Mouse (Mus musculus): ENCODE measurements at regions not wholly inside any gene's neighbourhood (a gene's known extent, or its start where the extent isn't known, plus 50 kb on each side); places are given as distances from the start of the nearest gene placed in this dataset.

- 87% methylated on average over 4 of the region's 4 CpGs for WGBS (ENCODE audit: insufficient replicate concordance)
- no peaks in the 10 kb centered on the region for H3K9me3 ChIP-seq (ENCODE audit: low read length)
- H3K4me3 ChIP-seq (ENCODE audit: low read depth, low read length) = no peak overlapping the region
- H3K27ac ChIP-seq (ENCODE audit: low read depth) = no peak overlapping the region
- no peaks in the 10 kb centered on the region for H3K27me3 ChIP-seq (ENCODE audit: insufficient read depth, low read length)
- H3K9ac ChIP-seq (replicated peaks) = no peak overlapping the region
- DNase-seq = no peak
- no peak for ATAC-seq
- H3K4me1 ChIP-seq (ENCODE audit: insufficient read depth) = no peaks in the 10 kb centered on the region
- no peaks in the 10 kb centered on the region for H3K36me3 ChIP-seq (replicated peaks; ENCODE audit: insufficient read depth, low read length)
- H3K4me2 ChIP-seq (ENCODE audit: low read depth, low read length) = no peak overlapping the region
- TF ChIP-seq EP300 (IDR thresholded peaks at IDR 0.05; ENCODE audit: low read depth) = no peak
- TF ChIP-seq CTCF (IDR thresholded peaks at IDR 0.05; ENCODE audit: low read depth) = no peak
These were observed 79.3 kb upstream of the Pam start for GRCm38 (mm10) chr1:98174811-98175132.

- Histone ChIP-seq H3K9me3 (ENCODE audit: low read length) (no peaks in the 10 kb centered on the region), H3K36me3 (replicated peaks; ENCODE audit: insufficient read depth, low read length) (no peaks in the 10 kb centered on the region), H3K9ac (replicated peaks) (no peak overlapping the region), H3K4me3 (ENCODE audit: low read depth, low read length) (no peak overlapping the region), H3K4me1 (ENCODE audit: insufficient read depth) (no peaks in the 10 kb centered on the region), H3K27me3 (ENCODE audit: insufficient read depth, low read length) (no peaks in the 10 kb centered on the region), H3K27ac (ENCODE audit: low read depth) (no peak overlapping the region), H3K4me2 (ENCODE audit: low read depth, low read length) (no peak overlapping the region)
- DNase-seq (no peak), ATAC-seq (no peak)
- WGBS (ENCODE audit: insufficient replicate concordance) = 82% methylated on average over 11 of the region's 11 CpGs
- TF ChIP-seq EP300 (IDR thresholded peaks at IDR 0.05; ENCODE audit: low read depth) = no peak
- TF ChIP-seq CTCF (IDR thresholded peaks at IDR 0.05; ENCODE audit: low read depth) = no peak
These were observed 78.7 kb upstream of the Pam start for GRCm38 (mm10) chr1:98173907-98174810.

- ATAC-seq = no peak
- Histone ChIP-seq H3K9ac (replicated peaks) (no peak overlapping the region), H3K4me3 (ENCODE audit: low read depth, low read length) (no peak overlapping the region), H3K4me2 (ENCODE audit: low read depth, low read length) (no peak overlapping the region), H3K27ac (ENCODE audit: low read depth) (no peak overlapping the region), H3K4me1 (ENCODE audit: insufficient read depth) (no peaks in the 10 kb centered on the region), H3K36me3 (replicated peaks; ENCODE audit: insufficient read depth, low read length) (no peaks in the 10 kb centered on the region), H3K9me3 (ENCODE audit: low read length) (no peaks in the 10 kb centered on the region), H3K27me3 (ENCODE audit: insufficient read depth, low read length) (no peaks in the 10 kb centered on the region)
- TF ChIP-seq EP300 (IDR thresholded peaks at IDR 0.05; ENCODE audit: low read depth) = no peak
- TF ChIP-seq CTCF (IDR thresholded peaks at IDR 0.05; ENCODE audit: low read depth) = no peak
- DNase-seq = no peak
- 81% methylated on average over 2 of the region's 2 CpGs for WGBS (ENCODE audit: insufficient replicate concordance)
These were observed 78.0 kb upstream of the Pam start for GRCm38 (mm10) chr1:98173431-98173830.

- Histone ChIP-seq H3K4me1 (ENCODE audit: insufficient read depth) (no peaks in the 10 kb centered on the region), H3K27me3 (ENCODE audit: insufficient read depth, low read length) (no peaks in the 10 kb centered on the region), H3K9ac (replicated peaks) (no peak overlapping the region), H3K9me3 (ENCODE audit: low read length) (no peaks in the 10 kb centered on the region), H3K36me3 (replicated peaks; ENCODE audit: insufficient read depth, low read length) (no peaks in the 10 kb centered on the region), H3K4me2 (ENCODE audit: low read depth, low read length) (no peak overlapping the region), H3K27ac (ENCODE audit: low read depth) (no peak overlapping the region), H3K4me3 (ENCODE audit: low read depth, low read length) (no peak overlapping the region)
- whole genome bisulfite sequencing (ENCODE audit: insufficient replicate concordance) = 73% methylated on average over 2 of the region's 2 CpGs
- DNase-seq (no peak), ATAC-seq (no peak)
- TF ChIP-seq CTCF (IDR thresholded peaks at IDR 0.05; ENCODE audit: low read depth) (no peak), EP300 (IDR thresholded peaks at IDR 0.05; ENCODE audit: low read depth) (no peak)
These were observed 75.8 kb upstream of the Pam start for GRCm38 (mm10) chr1:98171291-98171690.

GRCm38 (mm10) chr1:98169352-98169751, 73.9 kb upstream of the Pam start:
- no peak for TF ChIP-seq EP300 (IDR thresholded peaks at IDR 0.05; ENCODE audit: low read depth)
- ATAC-seq (no peak), DNase-seq (no peak)

GRCm38 (mm10) chr1:98167800-98168199, 72.4 kb upstream of the Pam start:
- Histone ChIP-seq H3K4me1 (ENCODE audit: insufficient read depth) (no peaks in the 10 kb centered on the region), H3K9ac (replicated peaks) (no peak overlapping the region), H3K36me3 (replicated peaks; ENCODE audit: insufficient read depth, low read length) (no peaks in the 10 kb centered on the region), H3K9me3 (ENCODE audit: low read length) (no peaks in the 10 kb centered on the region), H3K27ac (ENCODE audit: low read depth) (no peak overlapping the region), H3K4me2 (ENCODE audit: low read depth, low read length) (no peak overlapping the region), H3K27me3 (ENCODE audit: insufficient read depth, low read length) (no peaks in the 10 kb centered on the region), H3K4me3 (ENCODE audit: low read depth, low read length) (no peak overlapping the region)
- 61% methylated on average over 4 of the region's 4 CpGs for WGBS (ENCODE audit: insufficient replicate concordance)
- DNase-seq = no peak
- TF ChIP-seq CTCF (IDR thresholded peaks at IDR 0.05; ENCODE audit: low read depth) = no peak
- no peak for ATAC-seq

More at GRCm38 (mm10) chr1:98169352-98169751, 73.9 kb upstream of the Pam start:
- Histone ChIP-seq H3K4me2 (ENCODE audit: low read depth, low read length) (no peak overlapping the region), H3K4me1 (ENCODE audit: insufficient read depth) (no peaks in the 10 kb centered on the region), H3K4me3 (ENCODE audit: low read depth, low read length) (no peak overlapping the region), H3K27ac (ENCODE audit: low read depth) (no peak overlapping the region), H3K27me3 (ENCODE audit: insufficient read depth, low read length) (no peaks in the 10 kb centered on the region), H3K9ac (replicated peaks) (no peak overlapping the region), H3K36me3 (replicated peaks; ENCODE audit: insufficient read depth, low read length) (no peaks in the 10 kb centered on the region), H3K9me3 (ENCODE audit: low read length) (no peaks in the 10 kb centered on the region)

- ATAC-seq (no peak), DNase-seq (no peak)
- Histone ChIP-seq H3K36me3 (replicated peaks; ENCODE audit: insufficient read depth, low read length) (no peaks in the 10 kb centered on the region), H3K4me3 (ENCODE audit: low read depth, low read length) (no peak overlapping the region), H3K4me1 (ENCODE audit: insufficient read depth) (no peaks in the 10 kb centered on the region), H3K9me3 (ENCODE audit: low read length) (no peaks in the 10 kb centered on the region), H3K9ac (replicated peaks) (no peak overlapping the region), H3K27me3 (ENCODE audit: insufficient read depth, low read length) (no peaks in the 10 kb centered on the region), H3K27ac (ENCODE audit: low read depth) (no peak overlapping the region), H3K4me2 (ENCODE audit: low read depth, low read length) (no peak overlapping the region)
- TF ChIP-seq EP300 (IDR thresholded peaks at IDR 0.05; ENCODE audit: low read depth) (no peak), CTCF (IDR thresholded peaks at IDR 0.05; ENCODE audit: low read depth) (no peak)
- WGBS (ENCODE audit: insufficient replicate concordance) = 68% methylated on average over 2 of the region's 2 CpGs
These were observed 67.1 kb upstream of the Pam start for GRCm38 (mm10) chr1:98162639-98162927.
